Mouse (Mus musculus) liver, embryonic 16.5 days (tissue): Measurements from ENCODE around the gene Pex1. TPM values are rescaled to one million over a fixed set of nuclear protein-coding genes. Genes with fewer than 3 reads are reported as not detected.

Source experiments
- ATAC-seq: fragments of 200-750 bp; cut with Nextera tagmentation; 2 replicates; pipeline ENCODE4 v1.8.0; 2017; ENCODE audit warnings: low read depth, mild to moderate bottlenecking, moderate number of reproducible peaks, moderate library complexity
- H3K27ac ChIP-seq: fragments of 300-500 bp; sonication (generic); 2 replicates; pipeline ENCODE4 v1.5.1; 2014; ENCODE audit warnings: mild to moderate bottlenecking, low read length
- H3K27me3 ChIP-seq: fragments of 300-500 bp; sonication (generic); 2 replicates; pipeline ENCODE4 v1.6.1; 2014; ENCODE audit warnings: low read depth, low read length, mixed read lengths; ENCODE audit not compliant: control insufficient read depth, insufficient read depth
- H3K36me3 ChIP-seq: fragments of 300-500 bp; sonication (generic); 2 replicates; pipeline ENCODE4 v1.6.1; 2014; ENCODE audit warnings: mild to moderate bottlenecking; ENCODE audit not compliant: control insufficient read depth, insufficient read depth
- H3K4me1 ChIP-seq: fragments of 300-500 bp; sonication (generic); 2 replicates; pipeline ENCODE4 v1.6.1; 2014; ENCODE audit warnings: low read depth, low read length, mixed read lengths; ENCODE audit not compliant: control insufficient read depth
- H3K4me2 ChIP-seq: fragments of 300-500 bp; sonication (generic); 2 replicates; pipeline ENCODE4 v1.6.1; 2014; ENCODE audit warnings: low read depth, low read length, mixed read lengths
- H3K4me3 ChIP-seq: fragments of 300-500 bp; sonication (generic); 2 replicates; pipeline ENCODE4 v1.5.1; 2014; ENCODE audit warnings: low read depth, mild to moderate bottlenecking, low read length
- H3K9ac ChIP-seq: fragments of 300-500 bp; sonication (generic); 2 replicates; pipeline ENCODE4 v1.6.1; 2014; ENCODE audit warnings: low read depth, low read length
- H3K9me3 ChIP-seq: fragments of 300-500 bp; sonication (generic); replicated peaks from 2 replicates; pipeline ENCODE4 v1.6.1; 2016; ENCODE audit warnings: low read length; ENCODE audit not compliant: control insufficient read depth
- WGBS: fragments of 180-500 bp; shearing (Covaris S2); extraction: QIAGEN DNeasy Blood & Tissue Kit; methylation state at CpG from one replicate; pipeline ENCODE4 v1.1.7; 2014; ENCODE audit not compliant: insufficient replicate concordance; 5-methylcytosine and 5-hydroxymethylcytosine counted together
- polyA plus RNA-seq: library from polyadenylated mRNA; unstranded; fragments of >200 nt; fragmentation: Nextera tagmentation; extraction: Ambion mirVana; gene quantifications from 2 replicates; pipeline ENCODE4 v1.2.1, GENCODE M21; 2015

The Pex1 gene
- polyA plus RNA-seq, 1 experiment from 2014 or later, result 5.6 TPM

DNA sequence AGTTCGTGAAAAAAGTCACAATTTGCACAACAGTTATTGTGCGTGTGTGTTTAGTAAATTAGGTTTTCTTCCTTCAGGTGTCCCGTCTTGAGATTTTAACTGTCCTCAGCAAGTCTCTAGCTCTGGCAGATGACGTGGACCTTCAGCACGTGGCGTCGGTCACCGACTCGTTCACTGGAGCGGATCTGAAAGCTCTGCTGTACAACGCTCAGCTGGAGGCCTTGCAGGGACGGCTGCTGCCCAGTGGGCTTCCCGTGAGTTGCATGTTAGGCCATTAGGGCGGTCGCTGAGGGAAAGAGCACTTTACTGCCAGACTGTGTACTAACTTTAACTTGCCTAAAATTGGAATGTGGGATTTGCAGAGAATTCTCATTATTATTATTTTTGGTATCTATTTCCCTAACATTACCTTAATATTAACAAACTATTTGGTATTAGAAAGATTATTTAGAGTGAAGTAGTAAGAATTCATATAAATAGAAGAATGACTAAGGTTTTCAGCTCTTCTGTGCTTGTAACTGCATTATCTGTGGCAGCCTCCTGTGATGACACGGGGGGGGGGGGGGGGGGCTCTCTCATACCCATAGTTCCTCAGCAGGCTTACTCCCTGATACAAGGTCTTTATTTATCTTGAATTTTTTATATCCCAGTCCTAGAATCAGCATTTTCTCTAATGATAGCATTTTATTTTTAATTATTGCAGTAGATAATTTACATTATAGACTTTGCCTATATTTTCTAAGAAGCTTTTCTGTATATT, 35.8 kb downstream of the Pex1 start:
- Histone ChIP-seq H3K36me3 (no peaks in the 10 kb centered on the region; the same call in 1 of the 2 replicates), H3K9me3 (no peaks in the 10 kb centered on the region), H3K4me1 (no peaks in the 10 kb centered on the region; the same call in 1 of the 2 replicates), H3K27ac (no peak overlapping the region), H3K4me3 (no peak overlapping the region), H3K27me3 (no peaks in the 10 kb centered on the region), H3K9ac (no peak overlapping the region), H3K4me2 (no peak overlapping the region)
- 71% methylated on average over 16 of the region's 16 CpGs for WGBS
- peak; percentile 24; the same call in 1 of the 2 replicates for ATAC-seq

DNA sequence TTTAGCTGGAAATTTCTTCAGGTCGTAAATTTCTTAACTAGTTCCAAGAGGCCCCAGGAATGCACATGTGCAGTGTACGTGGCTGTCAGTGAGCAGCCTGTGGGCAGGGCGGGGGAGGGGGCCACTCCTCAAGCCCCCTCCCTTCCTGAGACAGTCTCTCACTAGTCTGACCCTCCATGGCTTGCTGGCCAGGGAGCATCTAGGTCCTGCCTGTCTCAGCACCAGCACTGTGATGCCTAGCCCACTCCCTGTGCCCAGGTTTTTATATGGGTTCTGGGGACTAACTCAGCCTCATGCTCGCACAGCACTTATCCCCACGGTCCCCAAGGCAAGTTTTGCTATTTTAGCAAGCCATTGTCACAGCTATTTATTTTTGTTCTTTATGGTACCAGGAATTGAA, 36.4 kb downstream of the Pex1 start:
- no peaks in the 10 kb centered on the region for H3K9me3 ChIP-seq
- no peaks in the 10 kb centered on the region; the same call in 1 of the 2 replicates for H3K4me1 ChIP-seq
- H3K4me3 ChIP-seq, result no peak overlapping the region
- no peaks in the 10 kb centered on the region; the same call in 1 of the 2 replicates for H3K36me3 ChIP-seq
- 68% methylated on average over 5 of the region's 5 CpGs for WGBS
- H3K9ac ChIP-seq, result no peak overlapping the region
- no peaks in the 10 kb centered on the region for H3K27me3 ChIP-seq
- H3K4me2 ChIP-seq, result no peak overlapping the region
- ATAC-seq, result no peak
- no peak overlapping the region for H3K27ac ChIP-seq

DNA sequence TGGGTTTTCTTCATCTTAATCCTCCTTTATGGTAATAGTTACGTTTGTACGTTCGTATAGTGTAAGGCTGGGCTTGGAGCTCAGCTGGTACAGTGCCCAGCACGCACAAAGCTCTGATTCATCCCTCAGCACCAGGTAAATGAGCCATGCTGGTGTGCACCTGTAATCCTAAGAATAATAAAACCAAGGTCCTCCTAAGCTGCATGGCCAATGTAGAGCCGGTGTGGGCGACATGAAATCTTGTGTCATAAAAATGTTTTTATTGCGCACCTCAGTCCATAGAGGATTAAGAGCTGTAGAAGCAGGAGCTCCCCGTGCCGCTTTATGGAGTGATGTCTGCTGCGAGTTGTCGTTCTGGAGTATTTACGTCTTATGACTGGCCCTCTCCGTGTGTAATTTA, 37.4 kb downstream of the Pex1 start:
- no peak overlapping the region for H3K9ac ChIP-seq
- H3K4me2 ChIP-seq, result no peak overlapping the region
- ATAC-seq, result no peak
- no peaks in the 10 kb centered on the region; the same call in 1 of the 2 replicates for H3K4me1 ChIP-seq
- no peaks in the 10 kb centered on the region for H3K27me3 ChIP-seq
- WGBS, result 86% methylated on average over 13 of the region's 13 CpGs
- H3K4me3 ChIP-seq, result no peak overlapping the region
- no peaks in the 10 kb centered on the region; the same call in 1 of the 2 replicates for H3K36me3 ChIP-seq
- no peaks in the 10 kb centered on the region for H3K9me3 ChIP-seq
- no peak overlapping the region for H3K27ac ChIP-seq

DNA sequence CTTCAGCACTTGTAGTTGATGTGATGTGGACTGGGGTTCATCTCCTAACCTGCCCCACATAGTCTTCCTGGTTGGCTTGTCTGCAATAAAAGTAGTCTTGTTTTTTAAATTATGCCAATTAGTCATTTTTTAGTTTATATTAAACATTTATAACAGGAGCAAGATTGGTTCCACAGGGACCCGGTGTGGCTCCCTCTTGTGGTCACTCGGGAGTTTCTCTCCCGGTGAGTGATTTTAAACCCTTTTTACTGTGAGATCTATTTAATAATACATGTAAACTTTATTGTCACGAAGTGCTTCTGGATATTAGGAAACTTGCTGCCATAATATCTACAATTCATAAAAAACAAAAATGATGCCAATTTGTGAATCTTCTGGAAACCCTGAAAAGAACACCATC, 38.1 kb downstream of the Pex1 start:
- Histone ChIP-seq H3K4me3 (no peak overlapping the region), H3K4me1 (no peaks in the 10 kb centered on the region; the same call in 1 of the 2 replicates), H3K27ac (no peak overlapping the region), H3K36me3 (no peaks in the 10 kb centered on the region; the same call in 1 of the 2 replicates), H3K27me3 (no peaks in the 10 kb centered on the region), H3K9ac (no peak overlapping the region), H3K4me2 (no peak overlapping the region), H3K9me3 (no peaks in the 10 kb centered on the region)
- ATAC-seq, result no peak
- 59% methylated on average over 4 of the region's 4 CpGs for WGBS

DNA sequence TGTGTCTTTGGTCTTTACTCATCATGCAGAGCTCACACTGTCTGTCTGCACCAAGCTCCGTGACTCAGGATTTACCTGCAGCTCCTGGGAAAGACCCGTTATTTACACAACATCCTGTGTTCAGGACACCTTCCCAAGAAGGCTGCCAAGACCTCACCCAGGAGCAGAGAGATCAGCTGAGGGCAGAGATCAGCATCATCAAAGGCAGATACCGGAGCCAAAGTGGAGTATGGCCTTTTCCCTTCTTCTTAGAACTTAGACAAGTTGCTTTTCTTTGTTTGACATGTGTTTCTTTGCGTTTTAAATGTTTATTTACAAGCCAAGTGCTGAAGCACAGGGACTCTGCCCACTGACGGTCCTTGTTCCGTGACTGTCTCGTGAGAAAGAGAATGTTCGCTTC, 39.4 kb downstream of the Pex1 start:
- no peaks in the 10 kb centered on the region for H3K9me3 ChIP-seq
- no peaks in the 10 kb centered on the region; the same call in 1 of the 2 replicates for H3K36me3 ChIP-seq
- no peak overlapping the region for H3K4me3 ChIP-seq
- H3K27me3 ChIP-seq, result no peaks in the 10 kb centered on the region
- H3K4me1 ChIP-seq, result no peaks in the 10 kb centered on the region; the same call in 1 of the 2 replicates
- no peak for ATAC-seq
- H3K4me2 ChIP-seq, result no peak overlapping the region
- 83% methylated on average over 8 of the region's 8 CpGs for WGBS
- no peak overlapping the region for H3K9ac ChIP-seq
- H3K27ac ChIP-seq, result no peak overlapping the region

DNA sequence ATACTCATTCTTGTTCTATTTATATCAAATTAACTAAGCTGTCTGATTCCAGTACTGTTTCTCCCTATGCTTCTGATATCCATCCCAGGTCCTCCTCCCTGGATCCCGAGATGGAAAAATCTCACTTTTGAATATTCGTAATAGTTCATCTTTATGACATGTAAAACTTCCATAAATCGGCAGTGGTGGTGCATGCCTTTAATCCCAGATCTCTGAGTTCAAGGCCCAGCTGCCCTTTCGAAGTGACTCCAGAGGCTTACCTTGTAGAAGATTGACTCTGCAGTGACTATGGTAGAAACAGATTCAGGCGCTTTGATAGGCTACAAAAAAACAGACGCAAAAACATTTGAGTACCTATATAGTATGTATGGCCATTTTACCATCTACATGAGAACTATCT, 48.8 kb downstream of the Pex1 start:
- Histone ChIP-seq H3K9ac (no peak overlapping the region), H3K27ac (no peak overlapping the region), H3K27me3 (no peaks in the 10 kb centered on the region), H3K4me2 (no peak overlapping the region), H3K36me3 (peaks cover 22% of the 10 kb centered on the region), H3K4me1 (peaks cover 11% of the 10 kb centered on the region), H3K9me3 (no peaks in the 10 kb centered on the region), H3K4me3 (no peak overlapping the region)
- WGBS, result 86% methylated on average over 6 of the region's 6 CpGs
- no peak for ATAC-seq

DNA sequence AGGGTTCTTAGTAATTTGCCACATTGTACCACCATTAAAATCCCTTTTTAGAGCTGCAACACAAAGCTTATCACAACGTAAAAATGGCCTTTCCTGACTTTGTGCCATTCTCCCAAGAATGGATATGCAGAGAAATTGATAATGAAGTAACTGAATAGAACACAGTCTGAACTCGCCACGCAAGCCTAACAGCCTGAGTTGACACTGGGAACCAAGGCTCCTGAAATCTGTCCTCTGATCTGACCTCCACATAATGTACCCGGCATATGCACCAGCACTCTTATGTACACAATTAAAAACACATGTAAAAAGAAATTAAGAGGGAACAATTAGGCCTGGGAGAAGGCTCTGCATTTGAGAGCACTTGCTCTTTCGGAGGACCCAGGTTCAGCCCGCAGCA, 49.5 kb downstream of the Pex1 start:
- no peak for ATAC-seq
- WGBS, result 80% methylated on average over 6 of the region's 6 CpGs
- H3K4me3 ChIP-seq, result no peak overlapping the region
- no peaks in the 10 kb centered on the region for H3K27me3 ChIP-seq
- H3K4me2 ChIP-seq, result no peak overlapping the region
- H3K4me1 ChIP-seq, result peaks cover 11% of the 10 kb centered on the region
- no peaks in the 10 kb centered on the region for H3K9me3 ChIP-seq
- no peak overlapping the region for H3K27ac ChIP-seq
- H3K36me3 ChIP-seq, result peaks cover 22% of the 10 kb centered on the region
- H3K9ac ChIP-seq, result no peak overlapping the region

DNA sequence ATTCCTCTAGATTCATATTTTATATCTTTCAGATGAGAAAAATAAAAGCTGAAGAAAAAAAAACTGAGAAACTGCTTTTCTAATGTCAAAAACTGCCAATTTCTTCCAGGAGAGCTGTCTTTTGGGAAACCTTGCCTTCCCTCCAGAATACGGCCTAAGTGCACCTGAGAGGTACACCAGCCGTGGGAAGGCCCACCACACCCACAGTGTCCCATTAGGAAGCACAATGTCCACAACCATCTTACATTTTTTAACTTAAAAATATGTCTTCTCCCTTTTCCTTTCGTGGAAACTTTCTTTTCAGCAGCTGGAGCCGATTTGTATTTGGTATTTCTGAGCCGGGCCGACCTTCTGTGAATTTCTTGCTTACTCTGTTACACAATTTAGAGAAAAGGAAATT, 50.7 kb downstream of the Pex1 start:
- Histone ChIP-seq H3K4me2 (peak overlapping the region; percentile 77), H3K27me3 (no peaks in the 10 kb centered on the region), H3K4me1 (peaks cover 11% of the 10 kb centered on the region), H3K4me3 (peak overlapping the region; percentile 99), H3K9me3 (no peaks in the 10 kb centered on the region), H3K36me3 (peaks cover 15% of the 10 kb centered on the region), H3K27ac (peak overlapping the region; percentile 95), H3K9ac (peak overlapping the region; percentile 92)
- ATAC-seq, result no peak
- 17% methylated on average over 6 of the region's 6 CpGs for WGBS

DNA sequence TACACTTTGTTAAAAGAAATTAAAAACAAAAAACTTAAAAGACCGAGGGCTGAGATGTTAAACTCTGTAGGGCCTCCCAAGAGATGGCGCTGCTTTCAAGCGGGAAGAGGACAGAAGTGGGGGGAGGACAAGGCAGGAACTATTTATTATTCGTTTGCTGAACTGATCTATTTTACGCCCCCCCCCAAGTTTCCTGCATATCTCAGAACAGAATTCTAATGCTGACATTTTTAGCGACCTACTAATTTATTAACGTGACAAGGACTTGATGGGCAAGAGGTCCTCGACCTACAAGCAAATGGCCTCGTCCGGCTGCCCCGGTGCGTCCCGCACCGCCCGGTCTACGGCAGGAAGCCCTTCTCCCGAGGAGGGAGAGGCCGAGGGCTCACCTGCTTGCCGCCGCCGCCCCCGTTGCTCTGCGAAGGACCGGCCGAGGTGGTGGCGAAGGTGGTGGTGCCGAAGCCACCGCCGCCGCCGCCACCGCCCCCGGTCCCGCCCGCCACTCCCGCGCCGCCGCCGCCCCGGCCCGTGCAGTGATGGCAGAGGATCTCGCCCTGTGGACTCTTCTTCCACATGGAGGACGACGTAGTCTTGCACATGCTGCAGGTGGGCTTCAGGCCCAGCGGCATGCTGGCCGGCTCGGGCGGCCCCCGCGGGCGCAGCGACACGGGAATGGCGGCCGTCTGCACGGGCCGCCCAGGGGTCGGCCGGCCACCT, 51.3 kb downstream of the Pex1 start:
- Histone ChIP-seq H3K4me3 (peak overlapping the region; percentile 99), H3K27me3 (no peaks in the 10 kb centered on the region), H3K4me1 (peaks cover 11% of the 10 kb centered on the region), H3K9me3 (no peaks in the 10 kb centered on the region), H3K4me2 (peak overlapping the region; percentile 77), H3K9ac (peak overlapping the region; percentile 92), H3K27ac (peak overlapping the region; percentile 95), H3K36me3 (peaks cover 11% of the 10 kb centered on the region)
- under 1% methylated on average over 56 of the region's 60 CpGs for WGBS
- ATAC-seq, result peak; percentile 69
